Mouse (Mus musculus) thymus, adult 2 months (tissue): ENCODE measurements around the gene 4930412O13Rik. TPM values are rescaled to one million over a fixed set of nuclear protein-coding genes. Genes with fewer than 3 reads are reported as not detected.

Experiments used
- DNase-seq: peaks from one replicate; pipeline ENCODE4 v3.0.0; 2021
- H3K27ac ChIP-seq: fragments of 200-500 bp; 2 replicates; pipeline ENCODE4 v1.5.1; 2012; ENCODE audit warnings: low read length, control low read depth; ENCODE audit not compliant: control insufficient read depth, insufficient read depth
- H3K27me3 ChIP-seq: fragments of 200-500 bp; 2 replicates; pipeline ENCODE4 v1.6.1; 2012; ENCODE audit warnings: mild to moderate bottlenecking, low read length, moderate library complexity, mixed read lengths; ENCODE audit not compliant: control insufficient read depth, insufficient read depth
- H3K36me3 ChIP-seq: fragments of 200-500 bp; 2 replicates; pipeline ENCODE4 v1.6.1; 2012; ENCODE audit warnings: mild to moderate bottlenecking, low read length, moderate library complexity; ENCODE audit not compliant: control insufficient read depth, insufficient read depth
- H3K4me1 ChIP-seq: fragments of 200-500 bp; replicated peaks from 2 replicates; pipeline ENCODE4 v1.6.1; 2012; ENCODE audit warnings: low read length; ENCODE audit not compliant: control insufficient read depth, insufficient read depth
- H3K4me3 ChIP-seq: fragments of 200-500 bp; 2 replicates; pipeline ENCODE4 v1.5.1; 2012; ENCODE audit warnings: mild to moderate bottlenecking, low read length, control low read depth, moderate library complexity; ENCODE audit not compliant: control insufficient read depth, insufficient read depth
- CTCF ChIP-seq: fragments of 200-500 bp; IDR thresholded peaks from 2 replicates; pipeline ENCODE4 v1.5.1; 2012; ENCODE audit warnings: mild to moderate bottlenecking, control low read depth, low read length, moderate library complexity, borderline replicate concordance; ENCODE audit not compliant: control insufficient read depth, poor library complexity, insufficient read depth; ENCODE audit errors: extremely low read depth
- POLR2A ChIP-seq: fragments of 200-500 bp; IDR thresholded peaks from 2 replicates; pipeline ENCODE4 v1.6.1; 2012; ENCODE audit warnings: mild to moderate bottlenecking, low read length, control low read depth, moderate library complexity; ENCODE audit not compliant: control insufficient read depth, poor library complexity, insufficient read depth; ENCODE audit errors: extremely low read depth
- WGBS: fragments of 180-500 bp; shearing (Covaris S2); methylation state at CpG from one replicate; pipeline ENCODE4 v1.1.7; 2018; 5-methylcytosine and 5-hydroxymethylcytosine counted together
- polyA plus RNA-seq: library from polyadenylated mRNA; depleted of rRNA; stranded (reverse); fragments of >200 nt; gene quantifications from 2 replicates; pipeline ENCODE4 v1.2.3, GENCODE M21; 2012

Gene 4930412O13Rik
- polyA plus RNA-seq, 1 experiment: not detected

DNA sequence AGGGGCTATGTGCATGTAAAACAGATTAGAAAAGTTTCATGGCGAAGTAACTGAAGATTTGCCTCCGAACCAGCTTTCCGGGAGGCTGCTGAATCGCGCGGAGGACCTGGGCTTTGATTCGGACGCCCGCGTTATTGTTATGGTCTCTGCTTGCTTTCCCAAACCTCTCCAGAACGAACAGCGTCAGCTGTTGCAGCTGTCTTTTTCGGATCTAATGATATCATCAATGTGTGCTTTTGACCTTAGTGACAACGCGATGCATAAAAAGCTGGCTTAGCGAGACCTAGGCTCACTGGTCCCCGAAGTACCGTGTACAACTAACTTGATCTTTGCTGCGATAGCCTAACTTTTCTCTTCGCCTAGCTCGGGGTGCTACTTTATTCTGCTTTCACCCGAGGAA, 2.0 kb upstream of the 4930412O13Rik start:
- DNase-seq: no peak
- no peak; the same call in 1 of the 2 replicates for TF ChIP-seq POLR2A
- no peak for TF ChIP-seq CTCF
- H3K4me1 ChIP-seq: peaks cover 44% of the 10 kb centered on the region
- H3K4me3 ChIP-seq: peak overlapping the region; percentile 99
- WGBS: under 1% methylated on average over 22 of the region's 22 CpGs
- peaks cover 9% of the 10 kb centered on the region for H3K36me3 ChIP-seq
- H3K27me3 ChIP-seq: peaks cover 28% of the 10 kb centered on the region
- H3K27ac ChIP-seq: peak overlapping the region; percentile 75

DNA sequence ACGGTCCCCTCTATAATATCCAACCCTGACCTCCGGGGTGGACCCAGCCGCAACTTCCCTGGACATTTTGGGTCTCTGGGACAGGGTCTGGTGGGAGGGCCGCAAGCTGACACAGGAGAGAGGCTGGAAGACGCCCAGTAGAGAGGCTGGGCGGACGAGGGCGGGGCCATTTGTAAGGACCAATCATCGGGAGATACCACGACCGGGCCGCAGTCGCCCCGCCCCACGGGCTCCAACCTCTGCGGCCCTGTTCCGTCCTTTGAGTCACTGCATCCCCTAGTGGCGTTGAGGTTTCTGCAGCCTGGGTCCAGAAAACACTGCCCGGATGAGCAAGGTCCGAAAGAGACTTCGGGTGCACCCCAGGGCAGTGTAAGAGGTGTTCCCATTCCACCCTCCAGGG, 1.6 kb upstream of the 4930412O13Rik start:
- peak; percentile 97 for DNase-seq
- under 1% methylated on average over 21 of the region's 21 CpGs for WGBS
- H3K4me1 ChIP-seq: peaks cover 42% of the 10 kb centered on the region
- TF ChIP-seq CTCF (peak; percentile 88), POLR2A (peak; percentile 69; the same call in 1 of the 2 replicates)
- peak overlapping the region; percentile 99 for H3K4me3 ChIP-seq
- H3K36me3 ChIP-seq: peaks cover 5% of the 10 kb centered on the region
- peak overlapping the region; percentile 75 for H3K27ac ChIP-seq
- peaks cover 32% of the 10 kb centered on the region for H3K27me3 ChIP-seq

DNA sequence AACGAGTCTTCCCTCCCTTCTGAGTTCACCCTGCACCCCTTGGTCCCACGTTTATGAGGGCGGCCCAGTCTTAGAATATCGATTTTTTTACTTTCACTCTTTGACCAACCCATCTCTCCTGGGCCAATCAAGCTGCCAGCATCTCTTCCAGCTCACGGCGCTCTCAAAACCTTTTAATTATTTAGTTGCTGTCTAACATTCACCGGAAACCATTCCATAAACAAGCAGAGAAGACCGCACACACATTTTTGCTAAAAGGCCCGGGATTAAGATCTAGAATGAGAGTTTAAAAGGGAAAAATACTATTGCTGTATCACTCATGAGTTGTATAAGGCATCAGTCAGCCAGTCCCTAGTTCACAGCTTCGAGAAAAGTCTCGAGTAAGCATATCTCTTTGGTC, 781 bp upstream of the 4930412O13Rik start:
- TF ChIP-seq POLR2A (no peak), CTCF (no peak)
- Histone ChIP-seq H3K4me3 (no peak overlapping the region), H3K27me3 (peaks cover 36% of the 10 kb centered on the region), H3K4me1 (peaks cover 34% of the 10 kb centered on the region), H3K27ac (no peak overlapping the region), H3K36me3 (no peaks in the 10 kb centered on the region; the same call in 1 of the 2 replicates)
- no peak for DNase-seq
- 22% methylated on average over 11 of the region's 11 CpGs for WGBS

DNA sequence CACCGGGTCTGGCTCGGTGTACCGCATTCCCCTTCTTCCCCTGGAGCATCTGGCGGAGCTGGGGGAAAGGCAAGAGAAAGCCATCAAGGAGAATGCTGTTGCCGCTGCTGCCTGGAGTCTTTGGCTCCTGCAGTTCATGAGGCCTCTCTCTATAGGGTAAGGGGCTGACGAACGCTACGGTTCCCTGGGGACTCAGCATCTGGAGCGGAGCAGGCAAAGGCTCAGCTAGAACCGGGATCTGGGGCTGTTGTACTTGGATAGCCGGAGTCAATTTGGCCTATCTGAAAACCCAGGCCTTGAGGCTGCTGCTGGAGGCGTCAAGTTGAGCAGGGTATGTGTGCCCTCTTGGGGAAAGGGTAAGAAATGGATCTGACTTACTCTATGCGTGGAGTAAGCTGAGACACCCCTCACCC, 565 bp downstream of the 4930412O13Rik start:
- Histone ChIP-seq H3K27ac (no peak overlapping the region), H3K4me3 (no peak overlapping the region), H3K27me3 (peaks cover 42% of the 10 kb centered on the region), H3K4me1 (peaks cover 33% of the 10 kb centered on the region), H3K36me3 (no peaks in the 10 kb centered on the region)
- no peak for TF ChIP-seq CTCF
- TF ChIP-seq POLR2A: no peak
- WGBS: 26% methylated on average over 13 of the region's 13 CpGs
- DNase-seq: peak; percentile 30

DNA sequence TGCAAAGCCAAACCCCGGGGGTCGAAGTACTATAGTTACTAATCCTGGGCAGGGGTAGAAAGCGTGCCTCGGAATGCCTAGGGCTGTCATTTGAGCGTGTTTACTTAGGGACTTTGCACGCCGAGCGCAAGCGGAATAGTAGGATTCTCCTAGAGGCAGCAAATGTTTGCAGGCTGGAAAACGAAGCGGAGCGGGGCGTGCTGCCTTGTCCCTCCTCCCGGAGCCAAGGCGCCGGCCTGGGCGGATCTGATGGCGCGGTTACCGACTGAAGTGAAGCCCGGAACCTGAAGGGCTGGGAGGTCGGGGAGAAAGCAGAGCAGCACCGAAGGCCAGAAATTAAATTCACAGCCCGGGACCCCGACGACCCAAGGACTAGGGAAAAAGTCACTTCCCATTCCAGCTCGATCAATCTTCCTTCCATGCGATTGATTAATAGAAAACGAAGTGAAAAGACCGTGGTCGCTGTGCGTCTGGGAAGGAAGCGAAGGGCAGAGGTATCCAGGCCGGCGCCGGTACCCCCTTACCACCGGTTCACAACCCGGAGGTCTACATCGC, 1.4 kb downstream of the 4930412O13Rik start:
- peaks cover 48% of the 10 kb centered on the region for H3K27me3 ChIP-seq
- TF ChIP-seq POLR2A: no peak
- no peak for TF ChIP-seq CTCF
- peaks cover 34% of the 10 kb centered on the region for H3K4me1 ChIP-seq
- peak; percentile 33 for DNase-seq
- no peaks in the 10 kb centered on the region for H3K36me3 ChIP-seq
- peak overlapping the region; percentile 31 for H3K4me3 ChIP-seq
- no peak overlapping the region for H3K27ac ChIP-seq
- 2% methylated on average over 39 of the region's 39 CpGs for WGBS

DNA sequence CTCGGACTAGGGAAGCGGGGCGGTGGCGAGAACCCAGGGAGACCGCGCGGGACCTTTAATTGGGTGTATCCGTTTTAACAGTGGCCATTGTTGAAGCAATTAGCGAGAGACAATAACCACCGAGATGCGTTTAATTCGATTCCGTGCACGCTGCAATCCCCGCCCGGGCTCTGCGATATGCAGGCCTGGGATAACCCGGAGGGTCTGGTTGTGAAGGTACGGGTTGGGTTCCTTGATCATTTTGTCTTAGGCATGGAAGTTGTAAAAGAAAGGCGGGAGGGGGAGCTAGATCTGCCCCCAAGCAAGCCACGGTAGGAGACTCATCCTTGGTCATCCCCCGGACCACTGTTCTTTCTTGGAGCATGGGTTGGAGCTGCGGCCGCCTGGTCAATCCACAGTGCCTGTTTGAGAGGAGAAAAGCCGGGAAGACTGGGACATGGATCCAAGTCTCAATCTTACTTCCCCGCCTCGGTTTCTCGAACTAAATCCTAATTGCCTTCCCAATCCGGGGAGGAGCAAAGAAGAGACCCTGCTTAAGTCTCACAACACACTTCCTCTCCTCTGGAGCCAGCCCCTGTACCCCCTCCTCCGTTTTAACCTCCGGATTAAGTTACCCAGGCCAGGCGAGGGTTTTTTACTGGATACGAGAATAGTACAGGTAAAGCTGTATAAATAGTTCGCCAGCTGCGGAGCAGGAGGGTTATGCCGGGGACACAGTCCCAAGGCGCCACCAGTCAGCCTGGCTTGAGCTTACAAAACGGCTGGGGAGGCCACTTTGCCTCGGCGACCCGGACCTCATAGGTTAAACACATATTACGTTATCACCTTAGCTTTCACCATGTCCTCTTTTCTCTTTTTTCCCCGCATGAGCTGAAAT, 2.1 kb downstream of the 4930412O13Rik start:
- Histone ChIP-seq H3K36me3 (no peaks in the 10 kb centered on the region), H3K27ac (no peak overlapping the region), H3K27me3 (peaks cover 52% of the 10 kb centered on the region), H3K4me1 (peaks cover 36% of the 10 kb centered on the region), H3K4me3 (peak overlapping the region; percentile 31)
- DNase-seq: peak; percentile 30
- 4% methylated on average over 43 of the region's 43 CpGs for WGBS
- TF ChIP-seq POLR2A: no peak
- no peak for TF ChIP-seq CTCF
